Mouse (Mus musculus): ENCODE results near the gene Rpl27a.

Gene Rpl27a

GRCm38 (mm10) chr7:109566841-109567768, 48.2 kb downstream of the Rpl27a start:
- no peak for DNase-seq

- no peak for DNase-seq
Measured at GRCm38 (mm10) chr7:109568391-109568892, 49.5 kb downstream of the Rpl27a start.

All from thymus, postnatal 14 days (tissue).